Mouse (Mus musculus) small intestine, adult 2 months (tissue): ENCODE data around the gene Chgb. TPM values are rescaled to one million over a fixed set of nuclear protein-coding genes. Genes with fewer than 3 reads are reported as not detected.

Source experiments
- H3K27ac ChIP-seq: fragments of 200-500 bp; 2 replicates; pipeline ENCODE4 v1.5.1; 2012; ENCODE audit warnings: low read depth, low read length, control low read depth, inconsistent platforms; ENCODE audit not compliant: insufficient read depth
- H3K27me3 ChIP-seq: fragments of 200-500 bp; 2 replicates; pipeline ENCODE4 v1.6.1; 2012; ENCODE audit warnings: mild to moderate bottlenecking, moderate library complexity, low read length, inconsistent platforms; ENCODE audit not compliant: control insufficient read depth, insufficient read depth
- H3K36me3 ChIP-seq: fragments of 200-500 bp; 2 replicates; pipeline ENCODE4 v1.6.1; 2012; ENCODE audit warnings: mild to moderate bottlenecking, low read length, control low read depth, inconsistent platforms; ENCODE audit not compliant: control insufficient read depth, insufficient read depth
- H3K4me1 ChIP-seq: fragments of 200-500 bp; 2 replicates; pipeline ENCODE4 v1.6.1; 2012; ENCODE audit warnings: low read length, inconsistent platforms, mixed read lengths; ENCODE audit not compliant: control insufficient read depth, insufficient read depth, insufficient read length
- H3K4me3 ChIP-seq: fragments of 200-500 bp; 2 replicates; pipeline ENCODE4 v1.5.1; 2012; ENCODE audit warnings: low read depth, mild to moderate bottlenecking, control low read depth, inconsistent platforms, low read length, moderate library complexity
- CTCF ChIP-seq: fragments of 200-500 bp; IDR thresholded peaks from 2 replicates; pipeline ENCODE4 v1.5.1; 2012; ENCODE audit warnings: low read depth, mild to moderate bottlenecking, control low read depth, inconsistent platforms, low read length, moderate library complexity, mixed read lengths; ENCODE audit not compliant: insufficient replicate concordance, insufficient read length; ENCODE audit errors: extremely low read depth
- POLR2A ChIP-seq: fragments of 200-500 bp; IDR thresholded peaks from 2 replicates; pipeline ENCODE4 v1.6.1; 2012; ENCODE audit warnings: low read depth, mild to moderate bottlenecking, control low read depth, inconsistent platforms, low read length, moderate library complexity
- WGBS: fragments of 180-500 bp; shearing (Covaris S2); methylation state at CpG from one replicate; pipeline ENCODE4 v1.1.7; 2018; 5-methylcytosine and 5-hydroxymethylcytosine counted together
- polyA plus RNA-seq: library from polyadenylated mRNA; depleted of rRNA; stranded (reverse); fragments of >200 nt; gene quantifications from 2 replicates; pipeline ENCODE4 v1.2.3, GENCODE M21; 2012; rRNA removed

Gene Chgb
- polyA plus RNA-seq, 1 experiment: 14.8 TPM

DNA sequence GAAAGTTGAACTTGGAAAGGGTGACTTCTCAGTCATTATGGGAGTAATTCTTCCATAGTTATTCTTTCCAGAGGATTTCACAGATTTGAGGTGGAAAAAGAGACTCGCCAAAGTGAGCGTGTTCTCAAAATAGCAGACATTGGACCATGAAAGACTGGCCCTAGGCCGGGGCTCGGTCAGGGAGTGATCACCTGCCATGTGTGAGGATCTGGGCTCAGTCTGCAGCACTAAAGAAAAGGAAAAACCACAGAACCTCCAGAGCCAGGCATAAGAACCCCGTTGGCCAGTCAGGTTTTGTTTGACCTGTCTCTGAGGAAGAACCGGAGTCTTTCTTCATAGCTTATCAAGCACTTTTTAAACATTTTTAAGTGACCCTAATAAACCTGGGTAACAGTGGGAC is 3.0 kb downstream of the Chgb start:
- H3K4me3 ChIP-seq: no peak overlapping the region
- H3K4me1 ChIP-seq: peaks cover 4% of the 10 kb centered on the region; the same call in 1 of the 2 replicates
- no peak for TF ChIP-seq CTCF
- TF ChIP-seq POLR2A: no peak
- WGBS: 65% methylated on average over 6 of the region's 6 CpGs
- no peak overlapping the region for H3K27ac ChIP-seq
- H3K27me3 ChIP-seq: 0 out of 2 replicates have a peak, but pooled peaks cover 5% of the 10 kb centered on the region
- no peaks in the 10 kb centered on the region for H3K36me3 ChIP-seq

DNA sequence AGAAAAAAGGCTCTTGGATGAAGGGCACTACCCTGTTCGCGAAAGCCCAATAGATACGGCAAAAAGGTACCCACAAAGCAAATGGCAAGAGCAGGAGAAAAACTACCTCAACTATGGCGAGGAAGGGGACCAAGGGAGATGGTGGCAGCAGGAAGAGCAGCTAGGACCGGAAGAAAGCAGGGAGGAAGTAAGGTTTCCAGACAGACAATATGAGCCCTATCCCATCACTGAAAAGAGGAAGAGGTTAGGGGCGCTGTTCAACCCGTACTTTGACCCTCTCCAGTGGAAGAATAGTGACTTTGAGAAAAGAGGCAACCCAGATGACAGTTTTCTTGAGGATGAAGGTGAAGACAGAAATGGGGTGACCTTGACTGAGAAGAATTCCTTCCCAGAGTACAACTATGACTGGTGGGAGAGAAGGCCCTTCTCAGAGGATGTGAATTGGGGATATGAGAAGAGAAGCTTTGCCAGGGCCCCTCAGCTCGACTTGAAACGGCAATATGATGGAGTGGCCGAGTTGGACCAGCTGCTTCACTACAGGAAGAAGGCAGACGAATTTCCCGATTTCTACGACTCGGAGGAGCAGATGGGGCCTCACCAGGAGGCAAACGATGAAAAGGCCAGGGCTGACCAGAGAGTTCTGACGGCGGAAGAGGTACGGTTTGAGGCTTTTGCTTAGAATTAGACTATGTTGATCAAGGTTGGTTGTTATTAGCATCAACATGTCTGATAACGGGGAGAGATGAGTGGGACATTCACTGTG is 12.5 kb downstream of the Chgb start:
- H3K4me1 ChIP-seq: no peaks in the 10 kb centered on the region
- TF ChIP-seq CTCF (no peak), POLR2A (no peak)
- no peak overlapping the region for H3K4me3 ChIP-seq
- H3K27ac ChIP-seq: no peak overlapping the region
- H3K27me3 ChIP-seq: no peaks in the 10 kb centered on the region
- WGBS: 80% methylated on average over 19 of the region's 19 CpGs
- no peaks in the 10 kb centered on the region for H3K36me3 ChIP-seq

DNA sequence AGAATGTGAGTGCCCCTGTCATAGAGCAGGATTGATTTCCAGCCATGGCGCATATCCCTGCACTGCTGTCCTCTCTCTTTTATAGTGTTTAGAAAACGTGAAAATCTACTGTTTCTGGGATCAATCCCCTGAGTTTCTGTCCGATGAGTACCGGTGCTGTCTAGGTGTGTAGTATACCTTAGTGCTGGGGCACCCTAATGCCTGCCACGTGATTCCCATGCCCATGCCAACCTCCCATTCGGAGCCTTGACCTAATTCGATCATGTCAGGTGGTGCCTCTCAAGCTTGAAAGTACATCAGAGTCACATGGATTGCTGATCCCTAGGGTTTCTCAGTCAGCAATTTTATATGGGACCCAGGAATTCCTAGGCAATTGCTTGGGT is 13.1 kb downstream of the Chgb start:
- H3K27me3 ChIP-seq: no peaks in the 10 kb centered on the region
- H3K27ac ChIP-seq: no peak overlapping the region
- H3K4me1 ChIP-seq: no peaks in the 10 kb centered on the region
- TF ChIP-seq POLR2A (no peak), CTCF (no peak)
- WGBS: 83% methylated on average over 7 of the region's 7 CpGs
- H3K36me3 ChIP-seq: no peaks in the 10 kb centered on the region
- H3K4me3 ChIP-seq: no peak overlapping the region

DNA sequence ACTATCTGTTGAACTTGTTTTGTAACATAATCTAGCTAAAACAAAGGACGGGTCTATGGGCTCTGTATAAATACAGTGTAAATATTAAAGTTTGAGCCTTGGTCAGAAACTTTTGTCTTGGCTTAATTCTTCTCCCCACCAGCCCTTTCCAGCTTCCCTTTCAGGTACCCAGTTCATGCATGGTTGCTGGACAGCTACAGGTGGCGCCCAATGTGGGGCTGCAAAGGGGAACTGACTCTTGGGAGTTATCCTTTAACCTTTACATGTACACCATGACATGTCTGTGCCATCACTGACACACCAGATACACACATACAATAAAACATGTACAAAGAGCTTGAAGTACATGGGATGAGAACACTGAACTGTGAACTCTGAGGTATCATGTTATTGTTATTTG is 21.9 kb downstream of the Chgb start:
- 87% methylated on average over 2 of the region's 2 CpGs for WGBS
- no peaks in the 10 kb centered on the region for H3K27me3 ChIP-seq
- H3K4me3 ChIP-seq: no peak overlapping the region
- no peak for TF ChIP-seq CTCF
- TF ChIP-seq POLR2A: no peak
- no peak overlapping the region for H3K27ac ChIP-seq
- H3K4me1 ChIP-seq: no peaks in the 10 kb centered on the region
- peaks cover 36% of the 10 kb centered on the region for H3K36me3 ChIP-seq

DNA sequence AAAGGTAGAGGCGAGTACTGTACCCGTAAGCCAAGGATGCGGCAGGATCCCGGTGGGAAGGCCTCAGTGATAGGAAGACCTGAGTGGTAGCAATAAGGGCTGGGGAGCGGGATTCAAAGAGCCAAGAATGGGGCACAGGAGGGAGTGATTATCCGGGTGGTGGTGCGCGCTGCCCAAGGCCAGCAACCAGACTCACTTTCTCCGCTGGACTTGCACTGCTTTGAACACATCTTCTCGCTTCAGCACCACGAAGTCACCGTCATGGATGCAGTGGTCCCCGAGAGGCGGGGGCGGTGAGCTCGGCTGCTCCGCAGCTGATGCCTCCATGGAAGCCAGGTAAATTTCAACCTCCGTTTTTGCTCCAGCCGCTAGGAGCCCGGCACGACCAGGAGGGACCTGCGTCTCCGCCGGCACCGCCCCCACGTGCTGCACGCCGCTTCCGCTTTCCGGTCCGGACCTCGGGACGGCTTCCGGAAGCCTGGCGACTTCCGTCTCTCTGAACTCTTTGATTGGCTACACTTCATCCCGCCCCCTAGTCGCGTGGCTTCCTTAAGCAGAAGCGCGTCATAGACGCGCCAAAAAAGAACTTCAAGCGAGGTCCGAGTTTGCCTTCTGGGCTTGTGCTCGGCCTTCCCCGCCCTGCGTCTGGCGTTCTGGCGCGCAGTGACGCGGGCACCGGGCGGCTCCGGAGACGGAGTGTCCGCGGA is 34.7 kb downstream of the Chgb start, which contains the start of the genes Trmt6 and Mcm8:
Trmt6 (minus strand) TSS at position 448 of the 707 bp plus-strand sequence.
Mcm8 (plus strand) TSS at position 534 of the 707 bp plus-strand sequence.
- no peaks in the 10 kb centered on the region for H3K27me3 ChIP-seq
- under 1% methylated on average over 59 of the region's 59 CpGs for WGBS
- 0 out of 2 replicates have a peak, but pooled peaks cover 4% of the 10 kb centered on the region for H3K4me1 ChIP-seq
- H3K4me3 ChIP-seq: peak within 1 kb of the TSS; percentile 73
- H3K27ac ChIP-seq: no peak within 1 kb of the TSS; the same call in 1 of the 2 replicates
- peaks cover 6% of the 10 kb centered on the region for H3K36me3 ChIP-seq
- TF ChIP-seq CTCF (no peak), POLR2A (peak; percentile 36; the same call in 1 of the 2 replicates)

DNA sequence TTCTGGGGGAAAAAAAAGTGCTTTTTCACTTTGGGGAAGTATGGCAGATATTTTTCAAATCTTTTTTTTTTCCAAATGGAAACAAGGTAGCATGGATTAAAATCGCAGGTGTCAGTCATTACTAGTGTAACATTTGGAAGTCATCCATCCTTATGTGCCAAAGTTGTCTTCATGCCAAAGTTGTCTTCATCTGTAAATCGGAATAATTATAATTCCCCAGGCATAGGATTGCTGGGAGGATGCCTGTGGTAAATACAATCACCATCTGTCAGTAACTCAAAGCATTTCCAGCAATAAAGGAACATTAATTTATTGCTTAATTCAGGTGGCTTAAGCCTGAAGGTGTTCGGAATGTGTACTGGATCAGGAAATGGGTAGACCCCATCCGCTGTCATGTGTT is 60.0 kb downstream of the Chgb start:
- Histone ChIP-seq H3K4me1 (no peaks in the 10 kb centered on the region), H3K27ac (no peak overlapping the region), H3K27me3 (no peaks in the 10 kb centered on the region), H3K36me3 (peaks cover 2% of the 10 kb centered on the region; the same call in 1 of the 2 replicates), H3K4me3 (no peak overlapping the region)
- TF ChIP-seq POLR2A: no peak
- TF ChIP-seq CTCF: no peak
- WGBS: 94% methylated on average over 4 of the region's 4 CpGs

Other genes with a start within 250 kb of the Chgb start
- 1.6 TPM in 2 replicates for gene Gpcpd1, start 193.5 kb upstream of the Chgb start, polyA plus RNA-seq
- gene Shld1, start 94.3 kb upstream of the Chgb start, polyA plus RNA-seq: 4.6 and 8.9 TPM in 2 replicates
- gene Trmt6, start 34.8 kb downstream of the Chgb start, polyA plus RNA-seq: 0.30 and 1.4 TPM in 2 replicates
- 0.23 and 0.51 TPM in 2 replicates for gene Mcm8, start 34.9 kb downstream of the Chgb start, polyA plus RNA-seq
- gene Crls1, start 65.4 kb downstream of the Chgb start, polyA plus RNA-seq: 34.8 and 49.8 TPM in 2 replicates
- 0.74 and 4.0 TPM in 2 replicates for gene Lrrn4, start 99.6 kb downstream of the Chgb start, polyA plus RNA-seq
- gene Fermt1, start 164.6 kb downstream of the Chgb start, polyA plus RNA-seq: 11.2 and 19.7 TPM in 2 replicates